Mouse (Mus musculus): ENCODE results near the gene Cyp2b10.

DNA sequence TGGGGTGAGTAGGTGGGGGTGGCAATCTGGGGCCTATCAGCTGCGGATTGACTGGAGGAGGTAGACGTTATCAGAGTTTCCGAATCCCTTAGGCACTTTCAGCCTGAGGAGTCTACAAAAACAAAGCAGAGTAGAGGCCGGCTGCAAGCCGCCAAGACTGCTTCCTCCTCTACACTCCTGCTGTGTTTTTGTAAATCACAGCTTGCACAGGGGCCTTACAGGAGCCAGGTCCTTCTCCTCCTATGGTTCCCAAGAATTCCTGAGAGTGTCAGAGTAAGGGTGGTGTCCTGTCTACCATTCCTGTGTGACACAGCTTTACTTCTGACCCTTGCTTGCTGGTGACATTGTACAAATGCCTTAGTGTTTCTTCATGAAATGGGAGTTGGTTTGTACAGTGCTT, 32.6 kb upstream of the Cyp2b10 start:
- no peak for TF ChIP-seq ZNF384 (IDR thresholded peaks at IDR 0.05; ENCODE audit: low read depth, low read length)
- TF ChIP-seq CTCF (conservative IDR thresholded peaks at IDR 0.05 in 1 of 2, IDR thresholded peaks at IDR 0.05 in 1 of 2; ENCODE audit: low read depth in 2 of 2, low read length in 2 of 2): no peak
- no peak for TF ChIP-seq CHD1 (IDR thresholded peaks at IDR 0.05; ENCODE audit: low read depth, low read length)
- TF ChIP-seq ETS1 (conservative IDR thresholded peaks at IDR 0.05; ENCODE audit: low read depth, low read length): no peak
- no peak for TF ChIP-seq MXI1 (IDR thresholded peaks at IDR 0.05; ENCODE audit: low read depth, low read length)
- TF ChIP-seq POLR2A (IDR thresholded peaks at IDR 0.05; ENCODE audit: low read depth, low read length): no peak
- no peak for TF ChIP-seq E2F4 (IDR thresholded peaks at IDR 0.05; ENCODE audit: insufficient replicate concordance, low read depth, low read length)
- TF ChIP-seq ZC3H11A (IDR thresholded peaks at IDR 0.05; ENCODE audit: low read depth, low read length): no peak
- no peak for TF ChIP-seq GABPA (IDR thresholded peaks at IDR 0.05; ENCODE audit: insufficient replicate concordance, low read depth, low read length)
- TF ChIP-seq USF1 (IDR thresholded peaks at IDR 0.05; ENCODE audit: low read depth, low read length): no peak
- TF ChIP-seq JUND (conservative IDR thresholded peaks at IDR 0.05; ENCODE audit: low read depth, low read length): no peak
- TF ChIP-seq MEF2A (IDR thresholded peaks at IDR 0.05; ENCODE audit: borderline replicate concordance, low read depth, low read length): no peak
- TF ChIP-seq RCOR1 (conservative IDR thresholded peaks at IDR 0.05; ENCODE audit: low read depth, low read length): no peak
